Mouse (Mus musculus): ENCODE results near the gene Fchsd2. TPM values are rescaled to one million over a fixed set of nuclear protein-coding genes. Genes with fewer than 3 reads are reported as not detected.

Gene Fchsd2
- polyA plus RNA-seq, 1 experiment = 21.8 TPM

GRCm38 (mm10) chr7:101310327-101311028 lies 217.8 kb downstream of the Fchsd2 start:
- peak; percentile 64 for TF ChIP-seq CTCF (IDR thresholded peaks at IDR 0.05; ENCODE audit: extremely low read depth, insufficient read depth, low read length)
- TF ChIP-seq POLR2A (IDR thresholded peaks at IDR 0.05; ENCODE audit: extremely low read depth, insufficient read depth, low read length) = peak; percentile 62; the same call in 1 of the 2 replicates
- peaks cover 9% of the 10 kb centered on the region for H3K4me1 ChIP-seq (ENCODE audit: control insufficient read depth, insufficient read depth, low read length)
- H3K4me3 ChIP-seq (ENCODE audit: insufficient read depth, low read length) = peak overlapping the region; percentile 54
- peak overlapping the region; percentile 94 for H3K27ac ChIP-seq (ENCODE audit: insufficient read depth, low read length)

DNA sequence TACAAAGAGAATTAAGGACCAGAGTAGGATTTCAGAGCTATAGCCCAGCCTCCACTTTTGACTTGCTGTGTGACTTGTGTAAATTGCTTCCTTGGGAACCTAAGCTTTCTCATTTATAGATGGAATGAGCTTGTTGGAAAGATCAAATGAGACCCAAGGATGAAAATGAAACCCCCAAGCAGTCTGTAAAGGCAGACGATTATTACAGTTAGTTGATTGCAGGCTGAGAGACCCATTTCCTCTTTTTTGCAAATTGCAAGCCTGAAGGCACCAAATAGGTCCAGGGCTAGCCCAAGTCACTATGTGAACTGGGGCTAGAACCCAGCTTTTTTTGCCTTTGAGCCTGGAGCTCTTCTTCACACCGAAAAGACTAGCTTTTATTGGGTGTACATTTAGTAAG lies 218.4 kb downstream of the Fchsd2 start:
- Histone ChIP-seq H3K4me3 (ENCODE audit: insufficient read depth, low read length) (peak overlapping the region; percentile 54; the same call in 1 of the 2 replicates), H3K4me1 (ENCODE audit: control insufficient read depth, insufficient read depth, low read length) (peaks cover 9% of the 10 kb centered on the region), H3K27ac (ENCODE audit: insufficient read depth, low read length) (peak overlapping the region; percentile 7; the same call in 1 of the 2 replicates)
- TF ChIP-seq CTCF (IDR thresholded peaks at IDR 0.05; ENCODE audit: extremely low read depth, insufficient read depth, low read length) = no peak
- no peak for TF ChIP-seq POLR2A (IDR thresholded peaks at IDR 0.05; ENCODE audit: extremely low read depth, insufficient read depth, low read length)

DNA sequence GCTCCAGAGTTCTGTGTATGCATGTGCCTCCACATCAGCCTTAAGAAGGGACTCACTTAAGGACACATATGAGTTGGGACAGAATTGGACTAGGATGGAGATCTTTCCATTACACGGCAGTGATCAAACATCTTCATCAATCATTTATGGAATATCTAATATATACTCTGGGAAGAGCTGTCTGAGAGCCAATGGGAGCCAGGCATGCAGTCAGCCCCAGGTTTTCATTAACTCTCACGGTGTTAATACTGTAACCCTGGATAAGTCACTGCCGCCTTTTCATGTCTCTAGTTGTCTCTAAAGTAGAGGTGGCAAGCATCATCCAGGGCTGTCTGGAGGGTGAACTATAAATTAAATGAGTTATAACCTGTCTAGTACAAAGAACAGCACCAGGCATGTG lies 220.4 kb downstream of the Fchsd2 start:
- Histone ChIP-seq H3K27ac (ENCODE audit: insufficient read depth, low read length) (no peak overlapping the region), H3K4me3 (ENCODE audit: insufficient read depth, low read length) (no peak overlapping the region), H3K4me1 (ENCODE audit: control insufficient read depth, insufficient read depth, low read length) (peaks cover 9% of the 10 kb centered on the region)
- TF ChIP-seq CTCF (IDR thresholded peaks at IDR 0.05; ENCODE audit: extremely low read depth, insufficient read depth, low read length) (no peak), POLR2A (IDR thresholded peaks at IDR 0.05; ENCODE audit: extremely low read depth, insufficient read depth, low read length) (no peak)

DNA sequence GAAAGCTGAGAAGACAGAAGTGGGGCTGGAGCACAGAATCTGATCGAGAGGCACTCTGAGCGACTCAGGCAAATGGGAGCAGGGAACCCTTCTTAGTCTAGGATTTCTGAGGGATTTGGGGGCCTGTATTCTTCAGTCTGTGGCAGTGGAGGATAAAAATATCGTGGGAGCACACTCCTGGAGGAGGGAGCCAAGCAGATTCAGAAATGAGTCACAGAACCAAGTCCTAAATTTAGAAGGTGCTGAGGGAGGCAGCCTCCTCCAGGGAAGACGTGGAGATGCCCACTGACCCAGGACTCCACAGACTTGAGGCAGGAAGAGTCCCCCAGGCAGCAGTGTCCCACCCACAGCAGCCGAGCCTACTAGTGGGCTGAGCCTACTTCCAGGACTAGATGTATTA lies 221.7 kb downstream of the Fchsd2 start:
- Histone ChIP-seq H3K4me3 (ENCODE audit: insufficient read depth, low read length) (no peak overlapping the region), H3K27ac (ENCODE audit: insufficient read depth, low read length) (peak overlapping the region; percentile 40), H3K4me1 (ENCODE audit: control insufficient read depth, insufficient read depth, low read length) (peaks cover 9% of the 10 kb centered on the region)
- no peak for TF ChIP-seq POLR2A (IDR thresholded peaks at IDR 0.05; ENCODE audit: extremely low read depth, insufficient read depth, low read length)
- TF ChIP-seq CTCF (IDR thresholded peaks at IDR 0.05; ENCODE audit: extremely low read depth, insufficient read depth, low read length) = no peak

DNA sequence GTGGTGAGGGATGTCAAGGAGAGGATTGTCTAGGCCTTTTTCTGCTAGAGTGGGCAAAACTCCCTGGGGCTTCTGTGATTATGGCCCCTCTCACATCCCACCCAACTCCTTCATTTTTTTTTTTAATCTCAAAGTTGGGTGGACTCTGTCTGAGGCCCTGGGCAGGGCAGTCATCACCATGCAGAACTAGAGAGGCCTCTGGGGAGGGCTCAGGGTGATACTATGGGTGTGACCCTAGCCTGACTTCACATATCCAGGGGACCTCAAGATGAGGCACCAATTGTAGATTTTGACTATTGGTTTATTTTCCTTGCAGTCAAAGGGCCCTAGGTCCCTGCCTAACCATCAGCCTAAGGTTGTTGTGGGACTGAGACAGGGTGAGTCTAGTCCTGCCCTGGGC lies 223.0 kb downstream of the Fchsd2 start:
- Histone ChIP-seq H3K4me3 (ENCODE audit: insufficient read depth, low read length) (no peak overlapping the region), H3K4me1 (ENCODE audit: control insufficient read depth, insufficient read depth, low read length) (peaks cover 9% of the 10 kb centered on the region), H3K27ac (ENCODE audit: insufficient read depth, low read length) (no peak overlapping the region)
- TF ChIP-seq POLR2A (IDR thresholded peaks at IDR 0.05; ENCODE audit: extremely low read depth, insufficient read depth, low read length) = no peak
- TF ChIP-seq CTCF (IDR thresholded peaks at IDR 0.05; ENCODE audit: extremely low read depth, insufficient read depth, low read length) = no peak

GRCm38 (mm10) chr7:101316591-101317001 lies 223.9 kb downstream of the Fchsd2 start:
- H3K4me1 ChIP-seq (ENCODE audit: control insufficient read depth, insufficient read depth, low read length) = peaks cover 9% of the 10 kb centered on the region
- no peak overlapping the region for H3K4me3 ChIP-seq (ENCODE audit: insufficient read depth, low read length)
- H3K27ac ChIP-seq (ENCODE audit: insufficient read depth, low read length) = no peak overlapping the region
- TF ChIP-seq CTCF (IDR thresholded peaks at IDR 0.05; ENCODE audit: extremely low read depth, insufficient read depth, low read length) (no peak), POLR2A (IDR thresholded peaks at IDR 0.05; ENCODE audit: extremely low read depth, insufficient read depth, low read length) (no peak)

GRCm38 (mm10) chr7:101317014-101317413 lies 224.4 kb downstream of the Fchsd2 start, which contains the start of gene Stard10:
Gene Stard10, plus strand, starts transcription at chr7:101317086.
- Histone ChIP-seq H3K27ac (ENCODE audit: insufficient read depth, low read length) (no peak within 1 kb of the TSS), H3K4me1 (ENCODE audit: control insufficient read depth, insufficient read depth, low read length) (peaks cover 11% of the 10 kb centered on the region), H3K4me3 (ENCODE audit: insufficient read depth, low read length) (no peak within 1 kb of the TSS)
- TF ChIP-seq CTCF (IDR thresholded peaks at IDR 0.05; ENCODE audit: extremely low read depth, insufficient read depth, low read length) (no peak), POLR2A (IDR thresholded peaks at IDR 0.05; ENCODE audit: extremely low read depth, insufficient read depth, low read length) (no peak)

DNA sequence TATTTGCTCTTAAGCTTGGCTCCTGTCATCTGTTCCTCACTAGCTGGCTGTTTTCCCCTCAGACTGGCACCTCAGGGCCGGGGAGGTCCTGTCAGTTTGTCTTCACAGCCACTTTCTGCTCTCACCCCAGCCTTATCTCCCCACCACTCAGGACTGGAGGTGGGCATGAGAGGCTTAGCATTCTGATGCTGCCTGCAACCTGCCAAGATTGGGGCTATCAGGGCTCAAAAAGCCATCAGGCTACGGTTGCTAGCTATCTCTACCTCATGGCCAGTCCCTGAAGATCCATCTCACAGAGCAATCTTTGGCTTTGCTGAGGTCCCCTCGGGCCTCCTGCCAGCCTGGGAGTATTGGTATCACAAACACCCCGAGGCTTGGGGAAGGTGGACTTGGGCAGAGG lies 226.2 kb downstream of the Fchsd2 start:
- TF ChIP-seq CTCF (IDR thresholded peaks at IDR 0.05; ENCODE audit: extremely low read depth, insufficient read depth, low read length) (no peak), POLR2A (IDR thresholded peaks at IDR 0.05; ENCODE audit: extremely low read depth, insufficient read depth, low read length) (no peak)
- H3K4me1 ChIP-seq (ENCODE audit: control insufficient read depth, insufficient read depth, low read length) = peaks cover 18% of the 10 kb centered on the region
- no peak overlapping the region for H3K27ac ChIP-seq (ENCODE audit: insufficient read depth, low read length)
- no peak overlapping the region for H3K4me3 ChIP-seq (ENCODE audit: insufficient read depth, low read length)

DNA sequence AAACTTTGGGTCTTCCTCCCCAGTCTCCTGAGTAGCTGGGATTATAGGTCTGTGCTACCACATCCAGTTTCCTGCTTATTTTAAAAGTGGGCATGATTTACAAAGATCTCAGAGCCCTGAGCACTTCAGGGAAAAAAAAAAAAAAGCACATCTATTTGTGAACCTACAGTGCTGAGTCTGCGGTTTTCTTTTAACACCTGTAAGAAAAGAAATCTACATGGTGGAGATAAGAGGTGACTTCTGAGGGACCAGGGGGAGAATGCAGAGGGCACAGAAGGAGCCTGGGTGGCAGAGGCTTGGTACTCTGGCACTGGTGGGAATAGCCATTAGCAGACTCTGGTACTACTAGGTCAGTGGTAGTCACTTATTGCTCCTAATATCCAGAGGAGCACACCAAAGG lies 227.1 kb downstream of the Fchsd2 start:
- Histone ChIP-seq H3K4me3 (ENCODE audit: insufficient read depth, low read length) (no peak overlapping the region), H3K4me1 (ENCODE audit: control insufficient read depth, insufficient read depth, low read length) (peaks cover 14% of the 10 kb centered on the region), H3K27ac (ENCODE audit: insufficient read depth, low read length) (no peak overlapping the region)
- TF ChIP-seq CTCF (IDR thresholded peaks at IDR 0.05; ENCODE audit: extremely low read depth, insufficient read depth, low read length) (no peak), POLR2A (IDR thresholded peaks at IDR 0.05; ENCODE audit: extremely low read depth, insufficient read depth, low read length) (no peak)
